Mouse (Mus musculus): ENCODE data around the gene Cyp2c68. TPM values are rescaled to one million over a fixed set of nuclear protein-coding genes. Genes with fewer than 3 reads are reported as not detected.
"Not testable (repeated sequence)": the region's sequence is repeated elsewhere in the genome, so short reads cannot be mapped to it uniquely, and the experiment has no call there.

The Cyp2c68 gene
- polyA plus RNA-seq, 1 experiment: not detected

DNA sequence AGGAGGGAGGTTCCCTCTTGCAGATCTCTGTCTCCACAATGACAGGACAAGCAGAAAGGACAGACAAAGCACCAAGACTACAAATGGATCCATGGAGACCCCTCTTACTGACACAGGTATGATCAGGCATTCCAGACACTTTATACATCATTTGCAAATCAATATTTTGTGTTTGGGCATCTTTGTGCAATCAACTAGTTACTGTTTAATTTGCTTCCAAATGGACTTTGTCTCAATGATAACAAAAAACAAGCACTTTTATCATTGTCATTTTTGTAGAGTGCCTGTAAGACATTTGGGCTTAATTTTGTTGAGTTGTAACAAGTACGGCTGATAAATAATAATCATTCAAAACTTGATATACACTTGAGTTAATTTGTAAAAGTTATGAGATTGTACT lies 91.9 kb downstream of the Cyp2c68 start, which contains the start of gene Cyp2c67:
Gene Cyp2c67 (minus strand): TSS at position 114 of the 400 bp plus-strand sequence.
- TF ChIP-seq REST (IDR thresholded peaks at IDR 0.05; ENCODE audit: insufficient read depth, insufficient read length) (no peak), MYOG (IDR thresholded peaks at IDR 0.05; ENCODE audit: control insufficient read depth in 1 of 3, insufficient read depth in 1 of 3, insufficient read length in 2 of 3, low read depth in 2 of 3) (no peak), CEBPB (IDR thresholded peaks at IDR 0.05; ENCODE audit: insufficient read depth, poor library complexity, severe bottlenecking) (no peak), MAX (IDR thresholded peaks at IDR 0.05; ENCODE audit: low read depth) (no peak), E2F4 (IDR thresholded peaks at IDR 0.05; ENCODE audit: insufficient read depth) (no peak), TCF12 (IDR thresholded peaks at IDR 0.05; ENCODE audit: insufficient read depth, poor library complexity, severe bottlenecking) (no peak), POLR2AphosphoS2 (IDR thresholded peaks at IDR 0.05; ENCODE audit: insufficient read length, low read depth) (no peak), USF1 (IDR thresholded peaks at IDR 0.05; ENCODE audit: low read depth) (no peak), SRF (IDR thresholded peaks at IDR 0.05; ENCODE audit: control insufficient read depth, insufficient read length, low read depth) (no peak), POLR2A (IDR thresholded peaks at IDR 0.05; ENCODE audit: insufficient read length, low read depth) (no peak), TCF3 (IDR thresholded peaks at IDR 0.05; ENCODE audit: insufficient read length, low read depth) (no peak), MYOD1 (IDR thresholded peaks at IDR 0.05; ENCODE audit: control insufficient read depth in 1 of 3, insufficient read length in 2 of 3, low read depth in 2 of 3) (no peak)
- Histone ChIP-seq H3K4me3 (no peak within 1 kb of the TSS), H3K4me2 (ENCODE audit: low read depth) (no peak within 1 kb of the TSS), H3K79me2 (ENCODE audit: control insufficient read depth, insufficient read depth) (no peaks in the 10 kb centered on the region), H3K36me3 (ENCODE audit: control insufficient read depth, insufficient read depth) (no peaks in the 10 kb centered on the region), H3ac (ENCODE audit: control insufficient read depth, insufficient read length) (no peak within 1 kb of the TSS), H3K27me3 (ENCODE audit: control insufficient read depth, insufficient read depth, insufficient read length) (no peaks in the 10 kb centered on the region)

DNA sequence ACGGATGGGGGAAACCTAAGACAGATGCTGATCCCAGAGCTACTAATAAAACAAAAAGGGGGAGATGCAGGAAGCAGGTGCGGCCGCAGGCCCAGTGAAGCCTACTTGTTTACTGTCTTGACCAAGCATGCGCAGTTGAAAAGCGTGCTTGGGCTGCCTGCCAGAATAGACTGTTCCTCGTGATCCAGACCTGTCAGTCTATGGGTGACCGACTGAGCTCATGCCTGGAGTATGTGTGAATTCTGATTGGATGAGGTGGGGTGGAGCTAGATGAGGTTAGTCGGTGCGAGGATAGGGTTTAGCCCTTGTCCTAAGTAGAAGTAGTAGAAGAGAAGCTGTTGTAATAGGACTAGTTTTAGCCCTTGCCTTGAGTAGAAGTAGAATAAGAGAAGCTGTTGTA lies 93.3 kb downstream of the Cyp2c68 start:
- H3ac ChIP-seq (ENCODE audit: control insufficient read depth, insufficient read length): no peak overlapping the region
- H3K27me3 ChIP-seq (ENCODE audit: control insufficient read depth, insufficient read depth, insufficient read length): no peaks in the 10 kb centered on the region
- no peaks in the 10 kb centered on the region for H3K36me3 ChIP-seq (ENCODE audit: control insufficient read depth, insufficient read depth)
- H3K4me2 ChIP-seq (ENCODE audit: low read depth): no peak overlapping the region
- H3K79me2 ChIP-seq (ENCODE audit: control insufficient read depth, insufficient read depth): no peaks in the 10 kb centered on the region
- TF ChIP-seq MYOG (IDR thresholded peaks at IDR 0.05; ENCODE audit: control insufficient read depth in 1 of 3, insufficient read depth in 1 of 3, insufficient read length in 2 of 3, low read depth in 2 of 3) (no peak), TCF3 (IDR thresholded peaks at IDR 0.05; ENCODE audit: insufficient read length, low read depth) (no peak), E2F4 (IDR thresholded peaks at IDR 0.05; ENCODE audit: insufficient read depth) (no peak), POLR2AphosphoS2 (IDR thresholded peaks at IDR 0.05; ENCODE audit: insufficient read length, low read depth) (no peak), USF1 (IDR thresholded peaks at IDR 0.05; ENCODE audit: low read depth) (no peak), TCF12 (IDR thresholded peaks at IDR 0.05; ENCODE audit: insufficient read depth, poor library complexity, severe bottlenecking) (no peak), CEBPB (IDR thresholded peaks at IDR 0.05; ENCODE audit: insufficient read depth, poor library complexity, severe bottlenecking) (no peak)
- H3K4me3 ChIP-seq: no peak overlapping the region

DNA sequence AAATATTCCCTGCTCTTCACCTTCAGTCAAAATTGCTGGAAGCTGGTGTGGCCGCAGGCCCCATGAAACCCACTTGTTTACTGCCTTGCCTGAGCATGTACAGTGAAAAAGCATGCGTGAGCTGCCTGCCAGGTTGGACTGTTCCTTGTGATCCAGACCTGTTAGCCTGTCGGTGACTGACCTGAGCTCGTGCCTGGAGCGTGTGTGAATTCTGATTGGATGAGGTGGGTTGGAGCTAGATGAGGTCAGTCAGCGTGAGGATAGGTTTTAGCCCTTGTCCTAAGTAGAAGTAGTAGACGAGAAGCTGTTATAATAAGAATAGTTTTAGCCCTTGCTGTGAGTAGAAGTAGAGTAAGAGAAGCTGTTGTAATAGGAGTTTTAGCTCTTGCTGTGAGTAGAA lies 96.3 kb downstream of the Cyp2c68 start:
- not testable (repeated sequence) for H3K4me2 ChIP-seq (ENCODE audit: low read depth); H3ac ChIP-seq (ENCODE audit: control insufficient read depth, insufficient read length); H3K79me2 ChIP-seq (ENCODE audit: control insufficient read depth, insufficient read depth); H3K27me3 ChIP-seq (ENCODE audit: control insufficient read depth, insufficient read depth, insufficient read length); H3K4me3 ChIP-seq; H3K36me3 ChIP-seq (ENCODE audit: control insufficient read depth, insufficient read depth)

Other genes with a start within 250 kb of the Cyp2c68 start
- not detected for gene Cyp2c39, start 230.2 kb downstream of the Cyp2c68 start, polyA plus RNA-seq (2012; fragmentation: generic; extraction: Trizol)
- gene Cyp2c67, start 92.0 kb downstream of the Cyp2c68 start, polyA plus RNA-seq (2012; fragmentation: generic; extraction: Trizol): not detected
- gene Cyp2c40, start 71.8 kb upstream of the Cyp2c68 start, polyA plus RNA-seq (2012; fragmentation: generic; extraction: Trizol): not detected
- gene Cyp2c69, start 145.7 kb upstream of the Cyp2c68 start, polyA plus RNA-seq (2012; fragmentation: generic; extraction: Trizol): not detected